ENCODE assay signal across 12 mouse cellular contexts in the genomic region with DNA sequence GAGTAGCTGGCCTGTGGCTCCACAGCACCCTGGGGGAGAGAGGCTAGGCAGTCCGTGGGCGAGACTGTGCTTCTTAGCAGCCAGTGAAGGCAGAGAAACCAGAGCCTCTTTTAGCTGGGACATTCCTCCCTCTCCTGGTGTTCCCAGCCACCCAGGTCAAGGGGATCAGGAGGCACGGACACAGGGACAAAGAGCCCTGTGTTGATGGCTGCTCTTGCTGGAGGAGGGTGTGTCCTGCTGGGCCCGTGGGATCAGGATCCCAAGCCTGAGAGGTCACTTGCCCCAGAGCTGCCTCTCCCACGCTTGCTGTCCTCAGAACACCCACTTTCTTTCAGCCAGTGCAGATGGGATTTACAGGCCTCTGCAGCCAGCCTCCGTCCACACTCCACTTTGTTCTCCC. TPM values are rescaled to one million over a fixed set of nuclear protein-coding genes. Genes with fewer than 3 reads are reported as not detected.
A peak's percentile ranks its signal among the peaks of the same experiment; 100 is the strongest.
DNase-seq lines count a peak whose midpoint lies in the region; ATAC-seq lines count a peak whose summit lies in the region.
"Had no signal": no experiment of that assay in that cellular context is flagged by ENCODE, and none has a peak within 500 bp of the region (broad histone marks: within the 10 kb centered on the region; RNA-seq: fewer than 3 reads in every experiment).

No protein-coding gene starts in this region.

- peaks cover 46% of the 10 kb centered on the region for H3K4me1 ChIP-seq in heart, embryonic 12.5 days (replicated peaks)
- peaks cover 51% of the 10 kb centered on the region for H3K4me1 ChIP-seq in lung, embryonic 15.5 days
- H3K4me1 ChIP-seq in embryonic facial prominence, embryonic 12.5 days: peaks cover 42% of the 10 kb centered on the region
- H3K4me1 ChIP-seq in limb, embryonic 15.5 days: peaks cover 51% of the 10 kb centered on the region

- no peaks in the 10 kb centered on the region for H3K27me3 ChIP-seq in heart, embryonic 12.5 days (replicated peaks)
- H3K27me3 ChIP-seq in lung, embryonic 15.5 days: no peaks in the 10 kb centered on the region
- no peaks in the 10 kb centered on the region for H3K27me3 ChIP-seq in embryonic facial prominence, embryonic 12.5 days
- H3K27me3 ChIP-seq in limb, embryonic 15.5 days: no peaks in the 10 kb centered on the region
- H3K27me3 ChIP-seq: CH12.LX had no signal

- no peak for ATAC-seq in heart, embryonic 12.5 days (ENCODE audit: insufficient number of reproducible peaks, low FRiP score)
- ATAC-seq in lung, embryonic 15.5 days (ENCODE audit: borderline replicate concordance, extremely low read depth, low FRiP score, low TSS enrichment): no peak
- no peak for ATAC-seq in embryonic facial prominence, embryonic 12.5 days (ENCODE audit: insufficient number of reproducible peaks, insufficient read depth, low FRiP score, low TSS enrichment)
- no peak for ATAC-seq in limb, embryonic 15.5 days (ENCODE audit: insufficient number of reproducible peaks, low FRiP score, low TSS enrichment, low read depth)
- no peak for ATAC-seq in megakaryocyte, adult 5-6 weeks (ENCODE audit: poor library complexity, severe bottlenecking)

- H3K4me2 ChIP-seq in heart, embryonic 12.5 days: no peak overlapping the region
- H3K4me2 ChIP-seq in lung, embryonic 15.5 days: no peak overlapping the region
- no peak overlapping the region for H3K4me2 ChIP-seq in embryonic facial prominence, embryonic 12.5 days (replicated peaks)
- no peak overlapping the region for H3K4me2 ChIP-seq in limb, embryonic 15.5 days

- DNase-seq in heart, adult 18-20 months: no peak
- DNase-seq in lung, postnatal 36 days: no peak
- no peak for DNase-seq in adrenal gland, postnatal 14 days
- DNase-seq: heart, adult 11 months; kidney, postnatal 14 days had no signal

- no peaks in the 10 kb centered on the region for H3K9me3 ChIP-seq in heart, embryonic 12.5 days (replicated peaks)
- H3K9me3 ChIP-seq in lung, embryonic 15.5 days: no peaks in the 10 kb centered on the region
- H3K9me3 ChIP-seq in embryonic facial prominence, embryonic 12.5 days: no peaks in the 10 kb centered on the region
- H3K9me3 ChIP-seq in limb, embryonic 15.5 days: no peaks in the 10 kb centered on the region

- H3K9ac ChIP-seq in heart, embryonic 12.5 days: peak overlapping the region; percentile 21
- H3K9ac ChIP-seq in lung, embryonic 15.5 days: no peak overlapping the region
- no peak overlapping the region for H3K9ac ChIP-seq in embryonic facial prominence, embryonic 12.5 days
- no peak overlapping the region for H3K9ac ChIP-seq in limb, embryonic 15.5 days

- peaks cover 70% of the 10 kb centered on the region for H3K36me3 ChIP-seq in heart, embryonic 12.5 days
- peaks cover 61% of the 10 kb centered on the region for H3K36me3 ChIP-seq in lung, embryonic 15.5 days
- peaks cover 57% of the 10 kb centered on the region for H3K36me3 ChIP-seq in embryonic facial prominence, embryonic 12.5 days
- H3K36me3 ChIP-seq in limb, embryonic 15.5 days: peaks cover 75% of the 10 kb centered on the region

- WGBS in heart, embryonic 12.5 days: 48% methylated on average over 6 of the region's 6 CpGs
- 45% methylated on average over 6 of the region's 6 CpGs for WGBS in lung, embryonic 15.5 days
- WGBS in embryonic facial prominence, embryonic 12.5 days: 26% methylated on average over 6 of the region's 6 CpGs
- WGBS in limb, embryonic 15.5 days: 64% methylated on average over 6 of the region's 6 CpGs

- H3K4me3 ChIP-seq in heart, embryonic 12.5 days: no peak overlapping the region
- H3K4me3 ChIP-seq in lung, embryonic 15.5 days: no peak overlapping the region
- no peak overlapping the region for H3K4me3 ChIP-seq in embryonic facial prominence, embryonic 12.5 days
- no peak overlapping the region for H3K4me3 ChIP-seq in limb, embryonic 15.5 days
- H3K4me3 ChIP-seq: myocyte had no signal

- no peak overlapping the region for H3K27ac ChIP-seq in heart, embryonic 12.5 days (ENCODE audit: poor library complexity, severe bottlenecking)
- H3K27ac ChIP-seq in lung, embryonic 15.5 days: peak overlapping the region; percentile 2; the same call in 1 of the 2 replicates
- H3K27ac ChIP-seq in embryonic facial prominence, embryonic 12.5 days: peak overlapping the region; percentile 4
- peak overlapping the region; percentile 34 for H3K27ac ChIP-seq in limb, embryonic 15.5 days

RNA-seq across cellular contexts. Expression of a gene that starts 12.3 kb away (rescaled TPM):
- 949 and 971 TPM in 2 replicates for polyA plus RNA-seq in heart, embryonic 12.5 days (2016; fragmentation: Nextera tagmentation; extraction: Ambion mirVana)
- 100 to 1,000 TPM; 624 to 648 TPM for total RNA-seq in heart, adult 18-20 months (2021)
- 1,589 and 1,600 TPM in 2 replicates for polyA plus RNA-seq in lung, embryonic 15.5 days (2015; fragmentation: Nextera tagmentation; extraction: Ambion mirVana)
- 1,232 and 1,233 TPM in 2 replicates for polyA plus RNA-seq in embryonic facial prominence, embryonic 12.5 days (2016; fragmentation: Nextera tagmentation; extraction: Ambion mirVana)
- 1,505 and 1,752 TPM in 2 replicates for polyA plus RNA-seq in limb, embryonic 15.5 days (2015; fragmentation: Nextera tagmentation; extraction: Ambion mirVana)
- 786 and 963 TPM in 2 replicates for total RNA-seq in adrenal gland, postnatal 14 days (2021)
- total RNA-seq in megakaryocyte, adult 5-6 weeks (2015): 1,875 and 2,228 TPM in 2 replicates
- 1,202 and 1,250 TPM in 2 replicates for total RNA-seq in megakaryocyte, adult 5-6 weeks (2017)

RNA-seq across cellular contexts. Expression of a gene that starts 18.0 kb away (rescaled TPM):
- polyA plus RNA-seq in heart, embryonic 12.5 days (2016; fragmentation: Nextera tagmentation; extraction: Ambion mirVana): 43.1 and 47.0 TPM in 2 replicates
- 10 to 100 TPM; 39.1 to 41.5 TPM for total RNA-seq in heart, adult 18-20 months (2021)
- 35.6 and 40.0 TPM in 2 replicates for polyA plus RNA-seq in lung, embryonic 15.5 days (2015; fragmentation: Nextera tagmentation; extraction: Ambion mirVana)
- 56.1 and 57.9 TPM in 2 replicates for polyA plus RNA-seq in embryonic facial prominence, embryonic 12.5 days (2016; fragmentation: Nextera tagmentation; extraction: Ambion mirVana)
- polyA plus RNA-seq in limb, embryonic 15.5 days (2015; fragmentation: Nextera tagmentation; extraction: Ambion mirVana): 32.9 and 36.3 TPM in 2 replicates
- total RNA-seq in adrenal gland, postnatal 14 days (2021): 59.7 and 60.4 TPM in 2 replicates
- 9.0 and 9.2 TPM in 2 replicates for total RNA-seq in megakaryocyte, adult 5-6 weeks (2015)
- total RNA-seq in megakaryocyte, adult 5-6 weeks (2017): 13.2 and 13.4 TPM in 2 replicates

RNA-seq across cellular contexts. Expression of a gene that starts 40.5 kb away (rescaled TPM):
- 41.1 and 41.7 TPM in 2 replicates for polyA plus RNA-seq in heart, embryonic 12.5 days (2016; fragmentation: Nextera tagmentation; extraction: Ambion mirVana)
- 10 to 100 TPM; 34.0 to 35.1 TPM for total RNA-seq in heart, adult 18-20 months (2021)
- polyA plus RNA-seq in lung, embryonic 15.5 days (2015; fragmentation: Nextera tagmentation; extraction: Ambion mirVana): 57.1 and 58.6 TPM in 2 replicates
- 46.8 and 47.1 TPM in 2 replicates for polyA plus RNA-seq in embryonic facial prominence, embryonic 12.5 days (2016; fragmentation: Nextera tagmentation; extraction: Ambion mirVana)
- 52.6 and 55.7 TPM in 2 replicates for polyA plus RNA-seq in limb, embryonic 15.5 days (2015; fragmentation: Nextera tagmentation; extraction: Ambion mirVana)
- 48.9 and 54.8 TPM in 2 replicates for total RNA-seq in adrenal gland, postnatal 14 days (2021)
- 81.3 and 93.8 TPM in 2 replicates for total RNA-seq in megakaryocyte, adult 5-6 weeks (2015)
- 151 and 199 TPM in 2 replicates for total RNA-seq in megakaryocyte, adult 5-6 weeks (2017)
